Mouse (Mus musculus) mature B cell (primary cell): Measurements from ENCODE around the gene Coq8b.

ENCODE experiments used
- in situ Hi-C: fragments of 300-500 bp; cut with MboI; formaldehyde crosslinking; loops from 2 replicates; pipeline ENCODE4 v1.14.3; 2019

The Coq8b gene

DNA sequence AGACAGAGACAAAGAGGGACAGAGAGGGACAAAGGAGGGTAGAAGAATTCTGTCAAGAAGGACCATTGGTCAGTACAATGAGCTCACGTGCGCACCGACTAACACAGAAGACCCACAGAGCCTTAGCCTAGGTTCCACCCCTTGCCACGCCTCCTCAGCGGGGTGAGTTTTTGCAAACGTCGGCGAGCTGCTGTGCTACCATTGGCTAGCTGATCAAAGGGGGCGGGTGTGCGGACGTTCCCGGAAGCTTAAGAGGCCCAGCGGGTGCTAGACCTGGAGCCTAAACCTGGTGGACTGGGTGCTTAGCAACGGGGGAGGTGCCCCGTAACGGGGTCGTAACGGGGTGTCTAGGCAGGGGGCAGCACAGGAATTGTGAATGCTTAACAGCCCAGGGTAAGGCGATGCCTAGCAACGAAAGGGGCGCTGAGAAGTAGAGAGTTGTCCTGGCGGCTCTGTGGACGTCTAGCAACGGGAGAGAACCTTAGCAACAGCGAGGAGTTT, at the start of gene Coq8b:
Gene Coq8b (plus strand): TSS at position 243 of the 501 bp plus-strand sequence.
- in situ Hi-C loops = loop anchor here (10.0 kb wide), 1 partner anchor 78 kb away; the partner anchor contains the start of gene Cyp2t4

DNA sequence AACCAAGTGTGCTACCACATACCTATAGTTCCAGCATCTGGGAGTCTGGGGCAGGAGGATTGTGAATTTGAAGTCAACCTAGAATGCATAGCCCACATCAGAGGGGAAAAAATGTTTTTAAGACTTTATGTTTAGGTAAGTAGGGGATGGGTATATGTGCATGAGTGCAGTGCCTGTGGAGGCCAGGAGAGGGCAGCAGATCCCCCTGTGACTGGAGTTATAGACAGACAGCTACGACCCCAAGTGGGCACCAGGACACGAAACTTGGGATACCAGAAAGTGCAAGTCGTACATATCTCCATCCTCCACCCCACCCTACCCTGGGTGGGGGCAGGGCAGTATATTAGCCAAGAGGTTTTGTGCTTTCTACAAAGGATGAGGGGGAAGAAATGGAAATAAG, 47.9 kb upstream of the Coq8b start:
- in situ Hi-C loops = no loop called here

DNA sequence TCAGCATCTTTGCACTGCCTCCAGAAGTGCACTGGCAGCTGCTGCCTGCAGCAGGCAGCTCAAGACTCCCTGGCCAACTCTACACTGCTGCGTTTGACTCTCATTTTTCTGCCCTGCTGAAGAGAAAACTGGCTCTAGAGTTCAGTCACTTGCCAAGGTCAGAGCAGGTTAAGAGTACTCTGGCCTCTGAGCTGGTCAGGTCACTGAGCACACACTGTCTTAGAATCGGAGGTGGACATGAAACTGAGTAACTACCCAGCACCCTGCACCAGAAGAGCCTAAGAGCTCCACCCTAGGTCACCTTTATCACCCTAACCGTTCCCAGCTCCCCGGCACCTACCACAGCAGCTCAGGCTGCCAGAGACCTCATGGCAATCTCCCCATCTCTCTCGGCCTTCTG, 46.8 kb upstream of the Coq8b start:
- in situ Hi-C loops = no loop called here

DNA sequence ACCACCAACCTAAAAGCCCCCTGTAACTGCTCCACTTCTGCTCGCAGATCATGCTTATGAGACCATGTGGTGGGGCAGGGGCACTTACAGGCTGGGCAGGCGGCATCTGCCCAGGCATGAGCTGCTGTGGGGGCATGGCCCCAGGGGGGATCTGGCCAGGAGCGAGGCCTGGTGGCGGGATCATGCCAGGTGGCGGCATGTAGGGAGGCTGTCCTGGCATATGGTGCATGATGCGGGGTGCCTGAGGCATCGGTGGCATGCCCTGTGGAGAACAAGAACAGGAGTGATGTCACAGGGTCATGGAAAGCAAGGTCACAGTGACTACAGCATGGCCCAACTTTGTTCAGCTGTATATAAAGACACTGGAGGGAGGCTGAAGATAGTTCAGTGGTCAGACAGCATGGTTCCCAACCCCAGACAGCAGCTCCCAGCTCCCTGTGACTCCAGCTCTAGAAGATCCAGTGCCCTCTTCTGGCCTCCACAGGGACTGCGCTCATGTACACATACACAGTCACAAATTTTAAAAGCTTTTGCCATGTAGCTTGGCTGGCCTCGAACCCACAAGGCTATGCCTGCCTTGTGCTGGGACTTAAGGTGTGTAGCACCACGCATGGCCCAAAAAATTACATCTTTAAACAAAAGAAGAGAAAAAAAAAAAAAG, 43.4 kb upstream of the Coq8b start:
- in situ Hi-C loops = no loop called here

DNA sequence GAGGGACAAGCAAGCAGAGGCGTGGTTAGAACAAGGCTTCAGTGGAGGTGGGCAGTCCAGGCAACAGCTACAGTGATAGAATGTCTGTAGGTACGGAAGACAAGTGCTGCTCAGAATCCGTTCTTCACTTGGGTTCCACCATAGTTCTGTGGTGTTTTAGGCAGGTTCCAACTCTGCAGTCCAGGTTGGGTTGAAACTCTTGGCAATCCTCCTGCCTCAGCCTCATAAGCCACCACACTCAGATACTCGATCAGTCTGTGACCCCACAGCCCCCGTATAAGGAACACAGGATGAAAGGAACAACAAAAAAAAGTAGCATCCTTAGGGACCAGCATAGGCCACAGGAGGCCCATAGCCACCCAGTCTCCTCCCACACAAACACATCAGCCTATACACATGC, 40.4 kb upstream of the Coq8b start:
- in situ Hi-C loops = loop anchor here (5.0 kb wide), 1 partner anchor 35 kb away; no protein-coding TSS in a partner anchor

DNA sequence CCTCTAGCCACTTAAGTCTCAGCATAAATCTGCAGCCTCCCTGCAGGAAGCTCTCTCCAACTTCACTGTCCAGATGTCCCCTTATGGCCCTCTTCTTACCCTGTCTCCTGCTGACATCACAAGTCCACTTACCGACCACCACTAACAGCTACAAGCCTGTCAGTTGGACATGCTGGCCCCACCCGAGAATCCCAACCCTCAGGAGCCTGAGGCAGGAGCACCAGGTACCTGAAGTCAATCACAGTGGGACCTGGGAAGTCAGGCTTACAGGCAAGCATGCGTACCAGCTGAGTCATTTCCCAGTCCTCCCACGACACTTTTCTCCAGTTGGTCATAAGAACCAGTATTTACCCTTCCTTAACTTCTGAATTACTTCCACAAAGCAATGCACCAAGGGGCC, 39.1 kb upstream of the Coq8b start:
- in situ Hi-C loops = loop anchor here (5.0 kb wide), 1 partner anchor 36 kb away; no protein-coding TSS in a partner anchor

DNA sequence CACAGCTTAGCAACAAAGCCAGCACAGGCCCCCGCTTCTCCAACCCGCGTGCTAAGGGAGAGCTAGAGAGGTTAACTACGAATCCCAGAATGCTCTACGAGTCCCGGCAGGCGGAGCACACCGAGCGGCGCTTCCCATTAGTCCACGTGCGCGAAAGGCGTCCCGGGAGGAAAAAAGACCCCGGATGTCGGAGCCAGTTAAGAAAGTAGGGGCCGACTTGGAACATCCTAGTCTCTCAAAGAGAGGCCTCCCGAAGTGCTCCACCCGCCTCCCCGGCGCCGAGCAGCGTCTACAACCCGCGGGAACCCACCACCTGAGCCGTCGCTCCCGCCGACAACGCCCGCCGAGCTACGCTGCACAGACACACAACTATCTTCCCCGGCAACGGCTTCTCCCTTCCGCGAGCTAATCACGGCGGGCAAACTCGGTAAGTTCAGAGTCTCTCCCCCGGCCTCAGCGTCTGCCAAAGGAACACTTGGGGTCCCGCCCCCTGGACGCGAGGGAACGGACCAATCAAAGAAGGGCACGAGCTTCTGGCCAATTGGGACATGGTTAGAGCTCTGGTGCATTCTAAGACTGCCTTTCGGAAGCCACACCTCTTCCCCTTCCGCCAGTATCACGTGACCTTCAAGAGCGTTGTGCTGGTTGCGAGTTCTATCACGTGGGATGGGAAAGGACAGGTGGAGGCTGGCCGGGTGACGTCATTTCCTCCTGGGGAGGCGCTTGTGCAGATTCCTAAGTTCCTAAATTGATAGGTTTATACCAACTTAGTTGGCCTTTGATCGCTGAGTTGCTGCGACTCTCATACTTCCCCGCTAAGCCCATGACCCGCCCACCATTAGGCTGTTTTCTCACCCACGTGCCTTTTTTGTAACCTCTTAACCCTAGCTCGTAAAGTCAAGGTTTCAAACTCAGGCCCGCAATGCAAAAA, 36.9 kb upstream of the Coq8b start, which contains the start of the genes BC024978 and Snrpa:
Gene BC024978 (plus strand): TSS at position 101 of the 931 bp plus-strand sequence.
Gene Snrpa (minus strand): TSS at position 591 of the 931 bp plus-strand sequence.
- in situ Hi-C loops = no loop called here

DNA sequence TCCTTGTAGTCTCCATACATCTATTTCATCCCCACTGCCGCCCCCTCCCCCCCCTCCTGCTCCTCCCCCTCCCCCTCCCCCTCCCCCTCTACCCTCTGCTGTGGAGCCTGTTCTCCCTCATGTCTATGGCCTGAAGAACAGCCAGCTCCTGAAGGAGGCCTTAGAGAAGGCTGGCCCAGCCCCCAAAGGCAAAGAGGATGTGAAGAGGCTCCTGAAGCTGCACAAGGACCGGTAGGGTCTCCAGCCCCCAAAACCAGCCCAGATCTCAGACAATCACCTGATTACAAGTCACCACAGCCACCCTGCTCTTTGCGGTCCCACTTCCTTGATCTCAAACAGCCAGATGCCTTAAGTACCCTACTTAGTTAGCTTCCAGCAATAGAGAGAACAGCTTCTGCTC, 35.7 kb upstream of the Coq8b start:
- in situ Hi-C loops = no loop called here

DNA sequence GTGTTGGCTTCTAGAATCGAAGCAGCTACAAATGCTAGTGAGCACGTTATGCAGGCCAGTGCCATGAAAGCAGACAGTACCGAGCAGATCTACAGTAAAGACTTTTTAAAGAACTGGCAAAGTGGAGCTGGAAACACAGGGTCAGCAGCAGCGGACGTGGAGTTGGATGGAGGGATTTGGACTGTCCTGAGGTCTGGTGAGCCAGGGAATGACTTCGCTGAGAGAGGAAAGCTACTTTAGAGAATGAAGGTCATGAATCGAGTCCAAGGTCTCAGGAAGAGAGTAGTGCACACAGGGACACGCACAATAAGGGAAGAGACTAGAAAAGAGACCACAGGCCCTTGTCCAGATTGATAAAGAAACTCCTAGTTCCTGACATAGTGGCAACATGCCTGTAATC, 35.2 kb upstream of the Coq8b start:
- in situ Hi-C loops = no loop called here

DNA sequence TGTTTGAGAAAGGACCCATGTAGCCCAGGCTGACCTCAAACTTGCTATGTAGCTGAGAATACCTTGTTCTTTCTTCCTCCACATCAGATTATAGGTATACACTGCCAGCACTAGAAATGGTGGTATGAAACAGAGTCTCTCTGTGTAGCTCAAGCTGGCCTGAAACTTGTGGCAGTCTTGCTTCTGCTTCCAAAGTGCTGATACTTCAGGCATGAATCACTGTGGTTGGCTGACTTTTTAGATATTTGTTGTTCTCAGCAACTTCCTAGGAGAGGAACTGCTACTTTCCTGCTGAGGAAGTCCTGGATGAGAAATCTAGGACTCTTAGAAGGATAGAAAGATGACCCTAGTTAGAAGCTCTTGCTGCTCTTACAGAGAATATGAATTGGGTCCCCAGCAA, 34.5 kb upstream of the Coq8b start:
- in situ Hi-C loops = no loop called here

DNA sequence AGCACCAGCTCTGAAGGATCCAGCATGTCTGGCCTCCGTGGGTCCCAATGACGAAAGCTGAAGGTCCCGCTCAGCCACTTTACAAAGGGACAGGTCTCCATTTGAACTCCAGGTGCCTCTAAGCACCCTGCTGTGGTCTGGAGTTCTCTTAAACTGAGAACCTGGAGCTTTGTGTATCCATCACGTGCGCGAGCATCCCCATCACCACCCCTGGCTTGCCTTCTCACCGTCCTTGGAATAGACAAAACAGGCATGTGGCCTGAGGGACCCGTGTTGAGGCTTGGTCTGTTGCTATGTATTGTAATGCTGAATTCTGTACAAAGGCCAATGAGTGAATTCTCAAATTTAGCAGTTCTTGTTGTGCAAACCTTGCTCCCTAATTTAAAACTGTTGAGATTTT, 34.0 kb upstream of the Coq8b start:
- in situ Hi-C loops = no loop called here

DNA sequence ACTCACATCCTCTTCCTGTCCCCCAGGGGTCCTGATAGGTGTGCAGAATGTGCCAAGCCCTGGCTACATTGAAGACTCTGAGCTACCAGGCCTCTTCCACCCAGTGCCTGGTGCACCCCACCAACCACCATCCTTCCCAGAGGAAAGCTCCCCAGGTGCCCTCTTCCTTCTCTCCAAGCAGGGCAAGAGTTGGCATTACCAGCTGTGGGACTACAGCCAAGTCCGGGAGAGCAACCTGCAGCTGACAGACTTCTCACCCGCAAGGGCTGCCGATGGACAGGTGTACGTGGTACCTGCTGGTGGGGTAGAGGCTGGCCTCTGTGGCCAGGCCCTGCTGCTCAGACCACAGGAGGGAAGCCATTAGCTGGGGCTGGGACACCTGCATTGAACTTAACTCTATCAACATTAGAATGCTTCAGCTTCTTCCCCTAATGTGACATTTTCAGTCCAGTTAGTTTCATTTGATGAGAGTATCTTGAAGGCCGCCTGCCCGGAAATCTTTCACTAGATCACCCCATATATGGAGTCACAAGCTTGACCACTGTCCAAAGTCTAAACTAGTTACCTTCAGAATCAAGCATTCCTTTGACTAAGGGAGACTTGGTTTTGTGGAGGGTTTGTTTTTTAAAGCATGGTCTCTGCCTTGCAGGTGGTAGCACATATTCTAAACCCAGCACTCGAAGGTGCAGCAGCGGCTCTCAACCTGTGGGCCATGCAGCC, 28.9 kb upstream of the Coq8b start:
- in situ Hi-C loops = no loop called here

DNA sequence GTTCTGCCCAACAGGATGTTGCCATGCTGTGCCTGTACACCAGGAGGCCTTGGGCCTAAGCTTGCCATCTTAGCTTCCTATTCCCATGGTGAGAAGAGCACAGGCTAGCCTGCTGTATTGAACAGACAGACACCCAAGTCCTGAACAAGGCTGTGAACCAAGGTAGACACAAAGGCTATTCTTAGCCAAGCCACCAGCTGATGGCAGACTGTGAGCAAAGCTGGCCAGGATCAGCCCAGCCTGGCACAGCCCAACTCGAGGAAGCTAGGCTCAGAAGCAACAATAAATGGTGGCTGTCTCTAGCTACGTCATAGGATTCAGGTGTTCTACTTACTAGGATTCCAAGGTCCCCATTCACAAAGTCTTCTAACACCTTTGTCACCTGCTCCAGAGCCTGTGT, 20.2 kb upstream of the Coq8b start:
- in situ Hi-C loops = no loop called here

DNA sequence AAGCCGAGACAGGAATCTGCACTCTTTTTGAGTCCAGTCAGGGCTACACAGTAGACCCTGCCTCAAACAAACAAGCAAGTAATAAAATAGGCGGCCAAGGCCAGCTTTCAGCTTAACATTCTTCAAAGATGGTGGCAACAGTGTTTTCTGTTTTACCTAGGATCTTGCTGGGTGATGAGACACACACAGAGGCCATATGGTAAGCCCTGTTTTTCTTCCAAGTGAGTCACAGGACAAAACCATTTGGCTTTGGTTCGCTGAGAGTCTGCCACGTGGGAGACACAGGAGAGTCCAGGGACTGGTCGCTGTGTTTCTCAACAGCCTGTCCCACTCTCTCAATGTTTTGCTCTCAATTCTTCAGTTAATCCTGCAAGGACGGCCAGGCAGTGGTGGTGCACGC, 14.2 kb upstream of the Coq8b start:
- in situ Hi-C loops = no loop called here

DNA sequence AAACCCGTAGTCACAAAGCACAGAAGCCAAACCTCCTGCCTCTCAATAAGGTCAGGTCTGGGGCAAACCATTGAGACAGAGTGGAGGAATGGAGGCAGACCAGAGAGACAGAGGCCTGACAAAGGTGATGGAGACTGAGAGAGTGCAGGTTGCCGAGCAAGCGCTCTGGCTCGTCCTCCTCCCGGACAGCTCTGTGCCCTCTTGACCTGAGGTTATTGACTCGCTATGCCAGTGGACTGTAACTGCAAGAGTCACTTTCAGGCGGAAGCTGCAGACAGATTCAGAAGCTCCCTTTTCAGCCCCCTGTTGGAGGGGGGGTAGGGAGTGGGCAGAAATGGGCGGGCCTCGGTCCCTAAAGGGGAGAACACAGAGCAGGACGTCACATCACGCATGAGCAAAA, 12.9 kb upstream of the Coq8b start:
- in situ Hi-C loops = no loop called here

DNA sequence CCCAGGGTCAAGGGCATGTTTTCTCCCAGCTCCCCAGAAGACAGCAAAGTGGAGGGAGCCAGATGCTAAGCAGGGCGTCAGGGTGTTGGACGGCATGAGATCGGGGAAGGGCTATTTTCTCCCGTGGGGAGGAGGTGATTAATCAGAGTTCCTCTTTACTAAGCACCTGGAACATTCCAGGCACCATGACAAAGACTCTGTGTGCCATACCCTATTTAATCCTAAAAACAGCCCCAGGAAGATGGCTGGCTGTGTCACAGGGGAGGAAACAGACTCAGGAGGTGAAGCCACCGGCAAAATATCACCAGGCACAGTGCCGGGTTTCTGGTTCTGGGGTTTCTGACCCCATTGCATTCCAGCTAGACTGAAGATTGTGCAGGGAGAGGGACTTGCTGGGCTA, 10.9 kb upstream of the Coq8b start:
- in situ Hi-C loops = no loop called here

DNA sequence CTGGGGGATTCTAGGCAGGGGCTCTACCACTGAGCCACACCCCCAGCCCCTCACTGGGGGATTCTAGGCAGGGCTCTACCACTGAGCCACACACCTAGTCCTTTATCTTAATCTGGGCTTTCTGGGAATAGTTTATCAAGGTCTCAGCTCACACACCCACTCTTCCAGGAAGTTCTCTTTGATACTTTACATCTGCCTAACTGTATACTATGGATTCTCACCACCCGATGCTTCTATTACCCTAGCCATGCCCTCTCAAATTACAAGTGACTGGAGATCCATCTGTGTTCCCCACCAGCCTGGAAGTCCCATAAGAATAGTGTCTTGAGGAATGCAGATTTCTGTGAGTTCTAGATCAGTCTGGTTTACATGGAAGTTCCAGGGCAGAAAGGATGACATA, 10.3 kb upstream of the Coq8b start:
- in situ Hi-C loops = no loop called here

DNA sequence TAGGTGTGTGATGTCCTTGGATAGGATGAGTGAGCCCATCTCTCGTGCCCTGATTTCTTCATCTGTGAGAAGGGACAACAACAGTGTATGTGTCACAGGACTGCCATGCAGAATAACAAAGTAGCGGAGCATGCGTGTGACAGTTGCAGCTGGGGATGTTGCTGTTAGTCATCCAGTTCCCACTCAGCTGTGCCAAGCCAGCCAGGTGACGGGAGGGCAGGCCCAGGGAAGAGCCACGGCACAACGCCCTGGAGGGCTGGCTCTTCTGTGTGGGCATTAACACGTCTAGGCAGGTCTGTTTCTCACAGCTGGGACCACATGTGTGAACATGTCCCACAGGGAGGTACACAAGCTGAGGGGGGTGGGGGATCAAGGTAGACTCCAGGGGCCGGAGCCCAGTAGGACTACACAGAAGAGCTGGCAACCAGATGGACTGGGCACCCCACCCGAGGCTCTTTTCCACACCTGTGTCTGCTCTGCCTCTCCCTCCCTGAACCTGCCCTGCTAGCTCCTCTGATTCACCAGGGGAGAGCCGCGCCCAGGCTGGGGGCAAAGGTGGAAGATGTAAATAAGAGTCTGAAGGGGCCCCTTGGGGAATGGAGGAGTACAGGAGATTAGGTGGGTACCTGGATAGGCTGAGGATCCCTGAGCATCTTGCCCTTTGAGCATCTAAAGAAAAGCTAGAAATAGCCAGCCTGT, 7.8 kb upstream of the Coq8b start:
- in situ Hi-C loops = no loop called here

DNA sequence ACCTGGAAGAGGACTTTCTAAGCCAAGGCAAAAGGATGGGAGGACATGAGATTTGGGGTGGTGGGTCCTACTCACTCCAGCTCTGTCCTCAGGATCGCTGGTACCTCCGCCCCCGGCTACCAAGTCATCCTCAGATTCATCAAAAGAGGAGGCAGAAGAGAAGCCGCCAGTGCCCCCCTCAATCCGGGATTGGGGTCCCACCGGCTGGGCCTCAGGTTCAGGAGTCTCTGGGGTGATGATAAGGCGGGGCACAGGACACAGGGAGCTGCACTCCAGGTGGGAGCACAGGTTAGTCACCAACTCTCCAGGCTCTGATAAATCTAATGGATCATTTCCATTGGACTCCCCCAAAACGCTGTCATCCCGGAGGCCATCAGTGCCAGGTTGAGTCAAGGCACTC, 5.5 kb upstream of the Coq8b start:
- in situ Hi-C loops = no loop called here

DNA sequence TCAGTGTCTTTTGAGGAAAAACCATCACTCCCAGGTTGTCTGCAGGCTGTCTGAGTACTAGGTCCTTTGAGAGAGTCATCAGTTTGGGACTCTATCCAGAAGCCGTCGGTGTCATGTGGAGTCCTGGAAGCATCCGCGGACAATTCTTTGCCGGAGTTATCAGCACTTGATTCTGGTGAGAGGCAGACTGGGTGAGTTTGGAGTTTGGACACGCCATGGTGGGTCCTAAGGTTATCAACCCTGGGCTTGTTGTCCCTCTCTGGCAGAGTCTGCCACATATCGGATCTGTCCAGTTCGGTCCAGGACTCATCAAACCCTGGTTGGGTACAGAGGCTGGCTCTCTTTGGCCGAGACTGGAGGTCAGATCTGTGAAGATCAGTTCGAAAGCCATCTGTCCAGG, 5.1 kb upstream of the Coq8b start:
- in situ Hi-C loops = no loop called here

DNA sequence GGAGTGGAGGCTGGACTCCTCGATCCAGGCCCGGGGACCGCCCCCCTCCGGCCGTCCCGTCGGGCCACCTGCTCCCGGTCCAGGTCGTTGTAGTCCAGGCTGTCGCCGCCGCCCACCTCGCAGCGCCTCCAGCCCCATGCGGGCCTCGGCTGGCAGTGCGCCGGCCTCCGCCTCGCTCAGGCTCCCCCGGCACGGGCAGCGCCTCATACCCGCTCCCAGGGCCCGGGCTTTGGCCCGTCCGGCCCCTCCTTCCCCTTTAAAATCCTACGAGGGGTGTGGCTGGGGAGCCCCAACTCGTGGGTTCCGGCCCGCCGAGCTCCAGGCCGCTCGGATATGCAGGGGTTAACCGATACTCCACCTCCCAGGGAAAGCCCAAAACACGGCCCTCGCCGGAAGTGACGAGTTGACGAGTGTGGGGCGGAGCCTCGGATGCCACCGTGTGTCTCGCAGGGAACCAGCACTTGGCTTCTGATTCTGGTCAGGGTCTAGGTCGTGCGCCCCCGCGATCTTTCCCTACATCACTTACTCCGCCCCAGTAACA, 4.5 kb upstream of the Coq8b start, which contains the start of gene Itpkc:
Gene Itpkc (minus strand): TSS at position 381 of the 541 bp plus-strand sequence.
- in situ Hi-C loops = no loop called here
